Mouse (Mus musculus) testis, postnatal 14 days (tissue): ENCODE results near the gene Rgs7.

Source experiments
- DNase-seq: peaks from one replicate; pipeline ENCODE4 v3.0.0; 2021; ENCODE audit warnings: low spot score

The Rgs7 gene

DNA sequence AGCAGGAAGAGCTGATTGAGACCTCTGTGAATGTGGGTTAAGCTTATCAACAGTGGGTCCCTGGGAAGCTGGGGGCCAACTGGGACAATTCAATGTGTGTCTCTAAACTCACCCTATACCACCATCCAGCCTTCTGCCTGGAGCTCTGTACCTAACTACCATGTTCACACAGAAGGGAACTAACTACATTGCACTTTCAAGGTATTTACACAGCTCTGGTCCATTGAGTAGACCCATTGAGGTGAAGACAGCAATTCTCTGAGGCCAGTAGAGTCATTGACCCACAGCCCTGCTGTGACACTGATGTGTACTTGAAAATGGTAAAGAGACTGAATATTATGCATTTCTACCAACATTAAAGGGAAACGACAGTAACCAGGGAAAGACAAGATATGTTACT lies 313.6 kb downstream of the Rgs7 start:
- no peak for DNase-seq

DNA sequence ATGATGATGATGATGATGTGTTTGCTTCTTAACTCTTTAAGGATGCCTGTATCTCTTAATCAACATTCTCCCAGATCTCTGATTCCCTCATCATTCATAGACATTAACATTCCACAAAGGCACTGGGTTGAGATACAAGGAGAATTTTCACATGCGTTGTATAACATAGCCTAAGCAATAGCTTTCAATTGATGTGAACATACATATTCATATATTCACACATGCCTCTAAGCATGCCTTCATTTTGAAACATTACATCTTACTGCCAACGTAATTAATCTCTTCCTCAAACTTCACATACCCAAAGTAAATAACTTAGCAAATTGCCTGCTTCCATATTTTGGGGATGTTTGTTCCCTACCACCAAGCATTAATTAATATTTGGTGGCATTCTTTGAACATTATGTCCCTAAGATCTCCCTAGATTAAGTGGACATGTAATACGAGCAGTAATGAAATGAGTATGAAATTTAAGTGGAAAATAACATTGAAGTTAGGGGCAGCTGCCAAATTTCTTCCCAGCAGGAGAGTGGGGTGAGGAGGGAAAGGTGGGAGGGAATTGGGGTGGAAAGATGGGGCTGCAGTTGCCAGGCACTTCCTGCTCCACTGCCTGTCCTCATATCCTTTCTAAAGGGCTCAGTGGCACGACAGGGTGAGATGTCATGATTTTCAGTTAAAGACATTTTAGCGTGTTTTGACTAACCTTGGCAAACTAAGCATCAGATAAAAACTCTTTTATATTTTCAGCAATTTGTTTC lies 317.2 kb downstream of the Rgs7 start:
- no peak for DNase-seq

DNA sequence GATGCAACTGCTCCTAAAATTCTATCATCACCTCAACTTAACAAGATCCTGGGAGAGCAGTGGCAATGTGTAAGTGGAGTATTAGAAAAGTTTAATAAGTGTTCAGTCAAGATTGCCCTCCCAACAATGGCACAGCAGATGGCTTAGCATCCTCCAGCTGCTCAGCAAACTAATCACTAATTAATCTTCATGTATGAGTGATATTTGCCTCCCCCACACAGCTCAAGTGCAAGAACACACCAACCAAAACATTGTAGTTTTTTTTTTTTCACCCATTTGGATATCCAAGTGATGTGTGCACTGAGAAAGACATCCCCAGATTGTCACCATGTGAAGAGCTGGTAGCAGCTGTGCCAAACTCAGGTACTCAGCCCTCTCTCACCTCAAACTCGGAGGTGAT lies 336.8 kb downstream of the Rgs7 start:
- no peak for DNase-seq

DNA sequence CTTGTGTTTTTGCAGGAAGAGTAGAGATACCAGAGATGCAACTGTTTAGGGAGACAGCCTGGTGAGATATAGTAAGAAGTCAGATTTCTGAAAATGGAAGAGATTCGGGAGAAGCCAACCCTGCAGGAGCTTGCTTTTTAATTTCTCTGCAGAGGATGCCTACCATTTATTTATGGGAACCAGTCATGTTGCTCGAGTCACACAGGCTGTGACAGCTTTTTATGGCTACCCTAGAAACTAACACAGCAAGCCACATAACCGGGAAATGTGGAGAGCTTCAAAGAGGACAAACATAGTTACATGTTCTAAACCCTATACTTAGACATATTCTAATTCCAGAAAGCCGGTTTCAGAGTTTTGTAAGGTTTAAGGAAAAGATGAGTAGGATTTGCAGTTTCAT lies 349.2 kb downstream of the Rgs7 start:
- DNase-seq: no peak

DNA sequence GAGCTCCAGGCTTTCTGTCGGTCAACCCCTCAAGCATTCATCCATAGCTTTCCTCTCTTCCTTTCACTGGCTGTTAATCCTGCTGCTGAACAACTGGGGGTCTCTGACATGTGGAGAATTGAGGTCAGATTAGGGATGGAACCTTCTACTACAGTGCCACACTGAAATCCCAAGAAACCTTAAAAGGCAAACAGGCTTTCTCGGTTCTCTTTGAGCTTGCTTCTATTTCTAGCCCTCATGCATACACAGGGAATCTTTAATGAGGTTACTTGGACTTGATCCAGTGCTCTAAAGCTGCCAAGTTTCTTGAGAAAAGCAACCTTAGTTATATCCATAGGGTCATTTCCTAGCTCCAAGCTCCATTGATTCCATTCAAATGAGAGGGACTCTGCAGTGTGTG lies 363.8 kb downstream of the Rgs7 start:
- no peak for DNase-seq

DNA sequence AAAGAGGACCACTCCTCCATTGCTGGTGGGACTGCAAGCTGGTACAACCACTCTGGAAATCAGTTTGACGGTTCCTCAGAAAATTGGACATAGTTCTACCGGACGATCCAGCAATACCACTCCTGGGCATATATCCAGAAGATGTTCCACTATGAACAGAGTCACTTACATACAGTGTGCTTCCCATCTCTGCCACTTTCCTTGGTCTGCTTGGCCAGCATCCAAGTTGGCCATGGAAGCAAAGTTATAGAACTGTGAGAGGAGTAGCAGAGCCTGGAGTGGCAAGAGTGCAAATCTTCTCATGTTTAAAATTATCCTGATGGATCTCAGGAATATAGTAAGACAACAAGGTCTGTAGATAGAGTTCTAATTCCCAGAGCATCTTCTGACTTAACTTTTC lies 367.9 kb downstream of the Rgs7 start:
- DNase-seq: no peak

DNA sequence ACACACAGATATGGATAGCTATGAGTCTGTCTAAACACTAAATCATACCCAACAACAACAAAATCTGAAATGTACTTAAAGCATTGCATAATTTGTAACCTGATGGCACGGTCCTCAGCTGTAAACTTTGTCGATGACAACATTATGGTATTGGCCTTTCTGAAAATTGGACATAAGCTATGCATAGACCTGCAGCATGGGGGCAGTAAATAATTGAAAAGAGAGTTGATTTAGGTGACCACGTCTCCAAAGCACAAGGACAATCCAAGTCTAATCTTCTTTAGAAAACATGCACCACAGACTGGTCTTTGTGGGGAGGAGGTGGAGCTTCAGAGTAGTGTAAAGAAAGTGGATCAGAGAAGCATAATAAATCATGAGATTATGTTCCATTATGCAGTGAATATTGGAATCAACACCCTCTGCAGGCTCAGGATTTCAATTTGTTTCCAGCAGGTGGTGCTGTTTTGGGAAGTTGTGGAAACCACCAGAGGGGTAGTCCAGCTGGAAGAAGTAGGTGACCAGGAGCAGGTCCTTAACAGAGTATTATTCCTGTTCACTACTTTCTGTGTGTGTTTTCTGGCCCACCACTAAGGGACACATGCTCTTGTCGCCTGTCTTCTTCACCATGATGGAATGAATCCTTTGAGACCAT lies 373.3 kb downstream of the Rgs7 start:
- no peak for DNase-seq

DNA sequence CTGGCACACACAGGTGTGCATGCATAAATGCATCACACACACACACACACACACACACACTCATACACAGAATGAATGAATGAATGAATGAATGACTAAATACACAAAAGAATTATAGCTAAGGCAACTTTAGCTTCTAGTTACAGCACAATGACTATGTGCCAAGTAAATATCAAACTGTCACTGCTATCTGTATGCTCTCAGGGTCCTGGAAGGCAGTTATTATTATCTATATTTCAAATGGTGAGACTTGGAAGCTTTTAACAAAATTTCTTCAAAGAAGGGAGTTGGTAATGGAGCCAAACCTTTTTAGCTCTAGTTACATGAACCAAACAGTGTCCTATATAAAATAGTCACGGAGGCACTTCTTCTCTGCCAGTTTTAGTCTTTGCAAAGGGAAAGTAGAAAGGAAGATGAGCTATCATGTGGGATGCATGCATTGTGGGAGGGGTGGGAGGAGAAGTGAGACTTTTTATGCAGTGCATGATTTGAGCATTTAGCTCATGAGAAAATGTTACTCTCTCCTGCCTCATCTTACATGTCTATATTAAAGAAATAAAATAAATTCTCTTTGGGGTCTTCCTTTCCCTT lies 383.9 kb downstream of the Rgs7 start:
- DNase-seq: no peak

DNA sequence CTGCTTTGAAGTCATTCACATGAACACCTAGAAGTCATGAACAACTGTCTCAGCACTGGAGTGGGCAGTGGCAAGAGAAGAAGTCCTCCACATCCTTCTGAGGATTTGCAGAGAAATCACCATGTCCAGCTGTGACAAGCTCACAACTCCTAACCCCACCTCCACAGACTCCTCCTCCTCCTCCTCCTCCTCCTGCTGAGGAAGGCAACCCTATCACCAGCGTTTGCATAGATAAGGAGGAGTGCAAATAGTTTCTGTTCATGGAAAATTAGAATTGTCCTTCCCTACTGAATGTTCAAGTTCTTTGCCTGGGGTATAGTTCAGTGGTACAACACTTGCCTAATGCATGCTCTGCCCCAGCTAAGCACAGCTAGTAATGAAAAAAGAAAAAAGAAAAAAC lies 386.0 kb downstream of the Rgs7 start:
- no peak for DNase-seq

DNA sequence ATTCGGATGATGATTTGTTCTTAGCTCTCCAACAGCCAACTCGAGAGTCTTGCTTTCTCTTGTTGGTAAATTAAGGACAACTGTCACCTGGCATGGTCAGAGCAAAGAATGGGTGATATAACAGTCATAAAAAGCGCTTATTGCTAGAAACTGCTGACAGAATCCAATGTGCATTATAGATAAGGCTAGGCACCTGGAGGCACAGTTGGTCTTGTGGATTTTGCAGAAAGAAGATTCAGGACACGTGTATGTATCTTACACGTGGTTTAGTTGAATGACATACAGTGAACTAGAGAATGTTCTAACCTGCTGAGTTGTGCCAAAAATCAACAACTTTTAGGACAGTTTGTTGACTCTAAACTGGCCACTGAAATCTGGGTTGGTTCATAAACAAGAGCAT lies 386.9 kb downstream of the Rgs7 start:
- DNase-seq: no peak

DNA sequence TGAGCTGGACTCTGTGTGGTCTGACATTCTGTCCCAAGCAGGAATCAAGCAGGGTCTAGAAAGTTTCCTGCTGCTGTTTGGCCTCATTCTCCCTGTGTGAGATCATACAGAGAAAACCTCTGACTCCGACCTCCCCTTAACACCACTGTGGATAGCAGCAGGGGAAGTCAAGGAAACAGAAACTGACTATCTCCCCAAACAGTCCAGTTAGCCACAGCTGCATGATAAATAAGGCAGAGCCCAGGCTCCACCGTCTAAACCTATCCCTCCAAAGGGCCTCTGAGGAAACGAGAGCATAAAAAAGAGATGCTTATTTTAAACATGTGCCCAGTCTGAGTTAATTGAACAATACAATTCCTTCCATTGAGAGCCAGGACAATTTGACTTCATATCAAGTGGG lies 395.3 kb downstream of the Rgs7 start:
- DNase-seq: no peak

DNA sequence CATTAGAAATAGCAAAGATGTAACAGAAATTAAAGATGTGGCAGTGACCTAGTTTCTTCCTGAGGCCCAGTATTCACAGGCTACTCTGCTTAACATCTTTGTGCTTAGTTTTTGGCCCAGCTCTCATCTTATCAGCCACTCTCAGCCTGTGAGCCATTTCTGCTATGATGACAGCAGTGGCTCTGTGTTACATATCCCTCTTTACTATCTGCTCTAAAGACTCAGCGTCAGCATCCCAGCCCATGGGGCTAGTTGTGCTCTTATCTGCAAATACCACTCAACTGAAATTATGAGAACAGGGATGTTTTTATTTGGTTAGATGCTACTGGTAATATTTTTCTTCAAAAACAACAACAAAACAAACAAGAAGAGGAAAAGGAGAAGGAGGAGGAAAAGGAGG lies 410.2 kb downstream of the Rgs7 start:
- no peak for DNase-seq

DNA sequence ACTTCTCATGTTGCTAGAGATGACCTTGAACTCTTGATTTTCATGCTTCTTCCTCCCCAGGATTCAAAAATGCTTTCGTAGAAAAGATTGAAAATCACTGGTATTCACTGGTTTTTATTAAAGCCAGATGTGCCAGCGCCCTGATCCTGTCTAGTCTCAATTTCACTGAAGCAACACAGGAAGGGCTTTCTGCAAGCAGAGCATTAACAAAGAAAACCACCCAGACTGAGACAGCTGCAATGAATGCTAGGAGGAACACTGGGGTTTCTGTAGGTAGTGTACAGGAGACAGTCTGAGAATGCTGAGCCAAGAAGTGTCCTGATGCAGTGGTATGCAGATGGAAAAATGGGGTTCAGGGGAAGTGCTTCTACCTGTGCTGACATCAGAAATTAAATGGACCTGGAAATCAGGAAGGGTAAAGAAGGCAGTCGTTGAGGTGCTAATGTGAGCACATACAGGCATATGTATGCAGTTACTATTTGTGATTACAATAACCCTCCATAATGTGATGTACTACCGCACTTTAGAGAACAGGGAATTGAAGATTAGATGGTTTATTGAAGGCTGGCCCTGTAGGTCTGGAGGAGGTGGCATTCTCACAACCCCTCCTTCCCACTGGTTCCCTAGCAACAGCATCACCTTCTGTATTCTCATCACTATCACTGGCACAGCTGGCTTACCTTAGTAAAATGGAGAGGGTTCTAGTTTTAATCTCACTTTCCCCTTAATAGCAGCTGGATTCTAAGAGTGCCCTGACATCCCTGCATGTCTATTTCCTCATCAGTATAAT lies 412.3 kb downstream of the Rgs7 start:
- DNase-seq: no peak

DNA sequence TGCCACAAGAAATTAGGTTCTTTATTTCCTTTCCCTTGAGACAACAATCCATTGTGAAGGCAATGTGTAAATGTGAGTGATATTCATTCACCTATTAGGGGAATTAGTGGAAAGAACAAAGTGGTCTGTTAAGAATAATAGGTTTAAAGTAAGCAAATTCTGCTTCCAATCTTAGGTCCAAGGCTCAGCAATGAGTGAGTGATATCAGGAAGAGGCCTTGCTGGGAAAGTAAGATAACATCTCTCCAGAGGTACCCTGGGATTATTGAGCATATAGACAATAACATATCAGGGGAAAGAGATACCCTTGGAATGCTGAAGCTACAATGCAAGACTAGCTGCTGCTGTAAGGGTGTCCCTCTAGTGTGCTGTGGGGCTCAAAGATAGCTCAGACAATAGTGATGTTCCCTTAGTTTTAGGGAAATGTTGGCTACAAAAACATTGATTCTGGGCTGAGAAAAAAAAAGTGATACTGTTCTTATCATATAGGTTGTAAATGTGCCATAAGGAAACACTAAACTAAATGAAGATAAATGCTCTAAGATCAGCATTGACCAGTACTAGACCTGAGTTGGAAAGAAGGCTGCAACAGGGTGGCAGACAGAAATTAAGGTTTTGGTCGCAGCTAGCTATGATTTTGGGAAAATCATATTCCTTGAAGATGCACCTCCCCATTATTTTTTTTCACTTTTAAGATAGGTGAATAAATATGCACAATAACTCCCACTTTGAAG lies 418.6 kb downstream of the Rgs7 start:
- DNase-seq: no peak

DNA sequence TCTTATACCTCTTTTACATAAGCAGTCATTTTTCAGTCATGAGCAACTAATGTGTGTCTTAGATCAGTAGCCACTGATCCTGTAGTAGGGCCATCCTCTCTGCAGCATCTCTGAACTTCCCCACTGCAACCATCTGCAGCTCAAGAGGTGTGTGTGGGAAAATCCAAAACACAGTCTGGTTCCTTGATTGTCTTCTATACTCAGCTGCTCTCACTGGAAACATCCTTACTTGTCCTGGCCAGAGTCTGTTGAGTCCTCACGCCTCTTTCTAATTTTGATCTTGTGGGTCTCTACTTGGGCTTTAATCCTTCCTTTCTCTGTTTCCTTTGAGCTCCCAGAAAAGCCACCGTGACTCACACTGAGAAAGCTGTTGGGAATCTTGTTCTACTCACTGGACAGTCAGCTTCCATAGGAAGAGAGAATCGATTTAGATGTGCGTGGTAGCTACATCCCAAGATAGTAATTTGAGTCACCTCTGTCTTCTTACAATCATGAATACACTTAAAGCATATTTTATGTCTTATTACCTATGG lies 422.5 kb downstream of the Rgs7 start:
- no peak for DNase-seq

DNA sequence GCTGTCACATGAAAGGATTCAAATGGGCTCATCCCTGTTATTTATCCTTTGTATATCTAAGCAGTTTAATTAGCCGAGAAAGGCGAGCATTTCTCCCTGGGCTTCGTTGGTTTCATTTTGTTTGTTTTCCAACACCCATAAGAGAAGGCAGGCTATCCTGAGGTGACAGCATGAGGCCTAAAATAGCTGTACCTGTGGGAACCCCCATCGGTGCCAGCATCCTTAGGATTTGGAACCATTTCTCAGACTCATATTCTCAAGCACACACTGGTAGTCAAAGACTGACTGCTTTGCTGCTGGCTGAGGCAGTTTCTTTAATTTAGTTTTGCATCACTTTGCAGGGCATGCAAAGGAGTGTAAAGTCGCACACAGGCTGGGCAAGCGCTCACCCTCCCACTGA lies 443.2 kb downstream of the Rgs7 start:
- no peak for DNase-seq

DNA sequence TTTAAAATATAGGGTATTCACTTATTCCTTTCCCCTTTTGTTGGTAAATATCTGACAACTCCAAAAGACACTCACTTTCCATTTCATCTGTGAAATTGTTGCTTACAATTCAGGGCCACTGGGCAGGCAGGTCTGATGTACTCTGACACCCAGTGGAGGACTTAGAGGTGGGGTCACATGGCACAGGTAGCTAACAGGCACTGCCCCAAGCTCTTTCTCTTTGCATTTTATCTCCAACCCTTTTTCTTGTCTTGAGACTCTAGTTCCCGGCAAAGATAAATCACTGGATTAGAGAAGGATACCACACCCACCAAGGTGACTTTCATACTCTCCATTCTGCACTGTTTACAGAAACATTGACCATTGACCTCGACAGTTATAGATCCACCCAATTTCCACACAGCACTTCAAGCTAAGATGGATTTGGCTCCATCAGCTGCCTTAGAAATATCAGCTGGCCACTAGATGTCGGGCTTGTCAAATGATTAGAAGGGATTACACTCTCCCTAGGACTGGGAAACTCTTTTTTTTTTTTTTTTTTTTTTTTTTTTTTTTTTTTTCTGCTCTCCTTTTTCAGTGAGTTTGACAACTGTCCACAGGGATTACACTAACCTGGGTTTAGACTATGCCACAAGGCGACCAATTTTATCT lies 451.0 kb downstream of the Rgs7 start:
- no peak for DNase-seq

DNA sequence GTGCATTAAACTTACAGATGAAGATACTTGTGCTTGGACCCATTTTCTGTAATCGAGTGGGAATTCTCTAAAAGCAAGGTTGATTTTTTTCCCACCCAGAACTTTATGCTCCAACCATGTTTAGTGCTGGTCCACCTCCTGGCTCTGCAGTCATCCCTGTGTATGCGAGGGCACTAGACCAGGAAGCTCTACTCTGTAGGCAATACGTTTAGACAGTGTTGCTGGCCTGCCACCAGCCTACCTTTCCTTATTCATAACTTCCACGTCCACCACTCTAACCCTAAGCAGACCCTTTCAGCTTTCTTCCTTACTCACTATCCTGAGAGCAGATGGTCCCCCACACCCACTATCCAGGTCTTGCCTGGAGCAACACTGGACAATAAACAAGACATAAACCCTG lies 452.3 kb downstream of the Rgs7 start:
- no peak for DNase-seq

DNA sequence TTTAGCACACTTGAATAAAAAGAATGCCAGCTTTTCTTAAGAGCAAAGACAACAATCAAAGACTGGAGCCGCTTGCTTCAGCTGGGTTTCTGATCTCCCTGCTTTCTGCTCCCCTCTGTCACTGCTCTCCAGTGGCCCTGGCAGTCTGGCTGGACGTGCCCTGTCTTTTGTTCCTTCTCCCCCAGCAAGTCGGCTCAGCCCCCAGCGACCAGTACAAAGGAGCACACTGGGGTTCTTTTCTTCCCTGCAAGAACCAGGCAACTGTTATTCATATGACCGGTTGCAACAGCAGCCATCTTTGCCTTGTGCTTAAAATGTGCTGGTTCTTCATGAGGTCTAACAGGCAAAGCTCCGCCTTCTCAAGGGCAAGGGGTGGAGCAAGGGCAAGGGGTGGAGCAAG lies 452.7 kb downstream of the Rgs7 start:
- no peak for DNase-seq

DNA sequence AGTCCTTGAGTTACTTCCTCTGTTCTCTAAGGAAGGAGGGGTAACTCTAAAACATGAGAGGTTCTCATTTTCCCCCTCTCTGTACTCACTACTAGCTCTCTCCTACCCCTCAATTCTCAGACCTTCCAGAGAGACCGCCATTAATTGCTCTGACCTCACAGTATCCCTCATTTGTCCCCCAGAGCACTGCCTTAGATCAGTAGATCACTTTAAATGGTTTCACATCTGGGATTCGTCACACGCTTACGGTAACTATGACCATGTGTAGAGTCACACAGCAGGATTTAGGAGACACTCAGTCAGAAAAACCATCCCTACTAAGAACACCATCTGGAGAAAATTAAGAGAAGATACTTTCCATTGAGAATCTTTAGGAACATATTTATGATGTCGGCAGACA lies 456.8 kb downstream of the Rgs7 start:
- no peak for DNase-seq

DNA sequence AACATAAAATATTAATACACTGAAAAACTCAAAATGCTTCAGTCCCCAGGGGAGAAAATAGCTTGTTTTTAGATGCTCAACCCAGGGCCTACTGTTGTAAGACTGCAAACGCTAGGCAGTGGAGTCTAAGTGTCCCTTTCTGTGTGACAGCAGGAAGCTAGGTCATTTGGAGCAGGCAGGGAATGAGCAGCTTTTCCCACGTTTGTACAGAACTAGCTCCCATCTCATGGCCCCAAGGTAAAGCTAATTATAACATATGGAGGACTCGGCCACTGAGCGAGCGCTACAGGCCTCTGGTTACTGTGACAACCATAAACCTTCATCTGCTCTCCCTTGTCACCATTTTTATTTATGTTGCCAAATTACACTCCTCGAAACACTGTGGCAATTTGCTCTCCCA lies 460.3 kb downstream of the Rgs7 start:
- no peak for DNase-seq
